Mouse (Mus musculus): Measurements from ENCODE around the gene Plek.

DNA sequence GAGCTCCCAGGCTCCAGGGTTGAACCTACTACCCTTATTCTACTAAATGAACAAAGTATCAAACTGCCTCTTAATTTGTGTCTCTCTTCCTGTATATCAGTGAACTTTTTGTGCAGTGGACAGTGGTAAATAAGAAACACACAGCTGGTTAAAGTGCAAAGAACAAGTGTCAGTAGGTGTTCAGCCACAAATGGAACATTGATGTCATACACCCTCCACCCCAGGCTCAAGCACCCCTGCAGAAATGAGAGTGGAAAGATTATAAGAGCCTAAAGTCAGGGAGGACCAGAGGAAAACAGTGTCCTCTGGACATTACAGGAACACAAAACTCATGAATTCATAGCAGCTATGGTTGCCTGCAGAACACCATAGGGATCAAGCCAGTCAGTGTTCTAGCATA is 55.4 kb downstream of the Plek start:
- TF ChIP-seq CTCF (IDR thresholded peaks at IDR 0.05; ENCODE audit: borderline replicate concordance, extremely low read depth, insufficient read depth, insufficient read length) (no peak), POLR2A (IDR thresholded peaks at IDR 0.05; ENCODE audit: borderline replicate concordance, extremely low read depth, insufficient read depth, insufficient read length, poor library complexity, severe bottlenecking) (no peak)
